Mouse (Mus musculus) bone marrow, adult 2 months (tissue): ENCODE measurements at regions not wholly inside any gene's neighbourhood (a gene's known extent, or its start where the extent isn't known, plus 50 kb on each side); places are given as distances from the start of the nearest gene placed in this dataset.

ENCODE experiments used
- CTCF ChIP-seq: fragments of 200-500 bp; IDR thresholded peaks from 2 replicates; pipeline ENCODE4 v1.5.1; 2011; ENCODE audit warnings: low read length, control low read depth; ENCODE audit not compliant: control insufficient read depth, insufficient read depth
- POLR2A ChIP-seq: fragments of 200-500 bp; IDR thresholded peaks from 2 replicates; pipeline ENCODE4 v1.6.1; 2011; ENCODE audit warnings: low read depth, mild to moderate bottlenecking, control low read depth, low read length, borderline replicate concordance; ENCODE audit not compliant: control insufficient read depth

GRCm38 (mm10) chr8:128141290-128141966 lies 217.0 kb upstream of the Nrp1 start:
- TF ChIP-seq POLR2A (no peak), CTCF (no peak)
